Mouse (Mus musculus) megakaryocyte progenitor cell, adult 5-6 weeks (primary cell): Measurements from ENCODE around the gene Jmy. TPM values are rescaled to one million over a fixed set of nuclear protein-coding genes. Genes with fewer than 3 reads are reported as not detected.

ENCODE experiments used
- ATAC-seq: replicated peaks from 2 replicates; pipeline ENCODE4 v1.8.0; 2016; ENCODE audit warnings: mild to moderate bottlenecking, moderate TSS enrichment, inconsistent platforms; ENCODE audit not compliant: poor library complexity
- total RNA-seq, 2 experiments: library from RNA; stranded (forward) in 1 of 2; stranded (reverse) in 1 of 2; fragments of 157-497, 149-512 nt in 1 of 2; fragments of 200-1000 nt in 1 of 2; gene quantifications; 2 replicates each; pipeline versions ENCODE4 v1.2.3 to v1.2.4; 2015 to 2017

Jmy gene
- total RNA-seq, 2 experiments from 2014 or later, result 6.1 to 13.6 TPM

GRCm38 (mm10) chr13:93468355-93468754 lies 31.3 kb downstream of the Jmy start:
- no peak for ATAC-seq

DNA sequence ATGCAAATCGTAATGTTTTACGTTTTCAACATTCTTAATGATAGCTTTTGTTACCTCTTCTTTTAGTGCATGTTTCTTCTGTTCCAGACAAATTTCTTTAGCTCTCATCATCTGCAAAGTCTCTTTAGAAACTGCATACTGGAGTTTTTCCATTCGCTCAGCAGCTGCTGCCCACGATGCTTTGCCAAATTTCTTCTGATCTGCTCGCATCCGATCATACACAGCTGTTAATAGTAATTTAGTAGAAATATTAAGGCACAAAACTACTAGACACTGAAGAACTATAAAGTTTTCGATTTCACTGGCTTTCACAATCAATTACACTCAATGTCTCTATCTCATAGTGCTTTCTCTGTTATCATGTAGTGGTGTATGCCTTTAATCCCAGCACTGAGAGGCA lies 40.0 kb downstream of the Jmy start:
- ATAC-seq, result no peak

GRCm38 (mm10) chr13:93458616-93459015 lies 41.0 kb downstream of the Jmy start:
- no peak for ATAC-seq

- ATAC-seq, result no peak
Measured at GRCm38 (mm10) chr13:93453275-93453674, 46.3 kb downstream of the Jmy start.

- no peak for ATAC-seq
Measured at GRCm38 (mm10) chr13:93440167-93440566, 59.4 kb downstream of the Jmy start.

GRCm38 (mm10) chr13:93429205-93429604 lies 70.4 kb downstream of the Jmy start:
- ATAC-seq, result no peak

DNA sequence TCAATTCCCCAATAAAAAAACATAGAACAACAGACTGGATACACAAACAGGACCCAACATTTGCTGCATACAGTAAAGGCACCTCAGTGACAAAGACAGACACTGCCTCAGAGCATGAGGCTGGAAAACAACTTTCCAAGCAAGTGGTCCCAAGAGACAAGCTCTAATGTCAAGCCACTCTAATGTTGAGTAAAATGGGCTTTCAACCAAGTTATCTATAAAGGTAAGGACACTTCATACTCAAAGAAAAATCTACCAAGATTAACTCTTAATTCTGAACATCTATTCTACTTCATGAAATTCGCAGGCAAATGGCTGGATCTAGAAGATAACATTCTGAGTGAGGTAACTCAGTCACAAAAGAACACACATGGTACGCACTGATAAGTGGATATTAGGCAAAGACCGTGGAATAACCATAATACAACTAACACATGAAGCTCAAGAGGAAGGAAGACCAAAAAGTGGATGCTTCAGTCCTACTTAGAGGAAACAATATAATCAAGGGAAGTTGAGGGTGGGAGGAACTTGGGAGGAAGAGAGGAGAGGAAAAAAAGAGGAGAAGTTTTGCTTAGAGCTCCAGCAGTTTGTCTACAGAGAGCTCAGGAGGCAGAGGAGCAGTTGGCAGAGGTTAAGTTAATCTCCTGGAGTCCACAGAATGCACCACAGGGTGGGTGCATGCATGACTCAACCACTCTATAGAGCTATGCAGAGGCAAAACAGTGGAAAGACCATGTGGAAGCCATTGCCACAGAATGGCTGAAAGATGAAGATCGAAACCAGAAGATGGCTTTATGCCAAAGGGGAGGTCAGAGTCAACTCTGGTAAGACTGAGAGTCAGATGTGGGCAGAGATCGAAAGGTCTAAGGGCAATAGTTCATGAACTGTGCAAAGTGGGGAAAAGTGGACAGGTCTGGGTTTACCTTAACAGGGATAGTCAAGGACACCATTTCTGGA lies 71.4 kb downstream of the Jmy start:
- peak; percentile 82 for ATAC-seq

- ATAC-seq, result no peak
Measured at GRCm38 (mm10) chr13:93423224-93423623, 76.4 kb downstream of the Jmy start.

DNA sequence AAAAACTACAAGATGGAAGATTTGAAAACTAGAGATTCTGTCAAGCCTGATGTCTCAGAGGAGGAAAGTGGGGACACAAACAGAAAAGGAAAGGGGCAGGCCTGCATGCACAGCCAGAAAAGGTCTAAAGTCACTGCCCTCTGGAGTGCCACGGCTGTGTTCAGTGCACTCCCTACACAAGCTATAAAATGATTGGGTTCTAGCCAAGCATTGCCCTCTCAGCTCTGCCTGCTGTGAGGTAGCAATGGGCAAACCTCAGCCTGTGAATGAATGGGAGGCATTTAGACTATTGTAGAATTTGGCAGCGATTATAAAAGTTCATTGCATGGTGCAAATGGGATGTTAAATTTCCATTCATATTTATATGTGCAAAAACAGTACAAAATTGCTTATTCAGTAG lies 79.8 kb downstream of the Jmy start:
- no peak for ATAC-seq

DNA sequence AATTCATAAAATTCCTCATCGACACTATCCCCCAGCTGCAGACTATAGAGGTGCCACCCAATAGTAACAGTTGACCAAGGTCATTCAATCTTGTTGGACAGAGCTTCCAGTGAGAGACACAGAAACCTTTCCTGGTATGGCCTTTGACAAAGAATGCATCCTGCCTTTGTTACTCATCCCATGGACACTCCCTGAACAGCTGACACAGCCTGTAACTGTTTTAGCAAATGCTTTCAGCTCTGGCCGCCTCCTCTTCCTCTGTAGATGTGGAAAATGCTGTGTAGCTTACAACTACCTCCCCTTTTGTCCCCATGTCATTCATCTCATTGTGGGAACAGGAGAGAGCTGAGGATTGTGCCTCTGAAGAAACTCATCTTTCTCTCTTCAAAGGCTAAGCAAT lies 81.3 kb downstream of the Jmy start:
- ATAC-seq, result no peak

DNA sequence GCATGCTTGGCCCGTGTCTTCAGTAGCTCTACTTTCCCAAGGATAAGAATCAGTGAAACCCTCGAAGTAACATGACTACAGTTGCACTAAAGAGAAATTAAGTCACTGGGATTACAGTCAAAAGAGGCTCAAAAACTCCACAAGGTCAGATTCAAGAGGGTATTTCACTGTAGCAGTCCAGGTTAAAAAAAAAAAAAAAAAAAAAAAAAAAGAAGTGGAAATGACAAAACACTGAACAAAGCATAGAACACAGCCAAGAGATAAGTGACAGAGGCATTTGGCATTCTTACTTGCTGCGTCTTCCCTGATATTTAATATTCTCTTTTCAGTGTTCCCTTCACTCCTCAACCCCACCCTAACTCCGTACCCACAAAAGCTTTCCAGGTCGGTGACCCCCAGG lies 84.6 kb downstream of the Jmy start:
- no peak for ATAC-seq

DNA sequence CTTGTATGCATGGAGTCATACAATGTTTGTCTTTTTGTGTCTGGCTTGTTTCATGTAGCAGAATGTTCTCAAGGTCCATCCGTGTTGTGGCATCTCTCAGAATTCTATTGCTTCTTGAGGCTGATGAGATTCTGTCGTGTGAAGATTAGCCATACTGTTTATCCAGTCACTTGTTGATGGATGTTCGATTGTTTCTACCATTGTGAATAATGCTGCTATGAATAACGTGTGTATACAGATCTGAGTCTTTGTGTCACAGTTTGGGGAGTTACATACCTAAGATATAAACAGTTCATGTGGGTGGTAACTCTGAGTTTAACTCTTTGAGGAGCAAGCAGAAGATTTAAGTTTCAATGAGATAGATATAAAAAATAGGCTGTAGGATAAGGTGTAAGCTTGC lies 89.3 kb downstream of the Jmy start:
- ATAC-seq, result no peak

DNA sequence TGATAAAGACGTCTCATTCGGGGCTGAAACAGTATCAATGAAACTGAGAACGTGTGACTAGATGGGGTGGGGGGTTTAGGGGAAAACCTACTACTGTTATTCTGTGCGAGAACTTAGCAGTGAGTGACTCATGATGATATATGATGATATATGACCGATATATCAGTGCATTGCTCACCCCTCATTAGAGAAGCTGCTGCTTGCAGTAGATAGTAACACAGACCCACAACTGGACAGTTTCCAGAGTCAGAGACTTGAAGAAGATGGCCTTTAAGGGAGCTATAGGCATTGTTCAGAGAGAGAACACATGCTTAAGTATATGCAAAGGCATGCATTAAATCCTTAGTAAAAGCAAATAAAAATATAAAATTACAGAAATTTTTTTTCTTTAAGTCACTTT lies 92.8 kb downstream of the Jmy start:
- ATAC-seq, result peak; percentile 83

DNA sequence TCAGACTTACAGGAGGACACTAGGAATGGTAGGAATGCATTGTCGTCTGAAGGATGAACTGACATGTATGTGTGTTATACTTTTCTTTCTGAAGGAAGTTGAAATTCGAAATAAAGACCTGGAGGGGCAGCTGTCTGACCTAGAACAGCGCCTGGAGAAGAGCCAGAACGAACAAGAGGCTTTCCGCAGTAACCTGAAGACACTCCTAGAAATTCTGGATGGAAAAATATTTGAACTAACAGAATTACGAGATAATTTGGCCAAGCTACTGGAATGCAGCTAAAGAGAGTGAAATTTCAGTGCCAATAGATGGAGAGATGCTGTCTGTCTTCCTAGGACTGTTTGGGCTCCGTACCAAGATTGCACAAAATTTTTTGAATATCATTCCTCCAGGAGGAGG lies 97.7 kb downstream of the Jmy start:
- no peak for ATAC-seq

DNA sequence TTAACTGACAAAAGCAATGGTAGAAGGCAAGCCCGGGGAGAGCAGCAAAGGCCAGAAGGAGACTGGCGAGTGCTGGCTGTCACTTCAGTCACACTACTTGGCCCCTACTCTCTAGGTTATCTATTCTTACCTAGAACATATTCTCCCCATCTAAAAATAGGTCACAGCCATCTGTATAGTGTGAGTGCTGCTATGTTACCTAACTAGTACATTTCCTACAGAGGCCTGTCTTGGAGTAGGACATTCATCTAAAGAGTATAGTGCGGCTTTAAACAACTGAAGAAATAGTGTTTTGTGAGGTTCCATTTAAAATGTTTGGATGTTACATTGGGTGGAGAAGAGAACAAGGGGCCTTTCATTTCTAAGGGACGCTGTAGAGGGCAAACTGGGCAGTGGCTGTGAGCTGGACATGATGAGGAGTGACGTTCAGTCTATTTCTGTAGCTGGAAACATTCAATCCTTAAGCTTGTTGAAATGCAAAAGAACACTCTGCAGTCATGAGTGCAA lies 99.8 kb downstream of the Jmy start:
- no peak for ATAC-seq

GRCm38 (mm10) chr13:93389242-93389625 lies 110.4 kb downstream of the Jmy start:
- no peak for ATAC-seq

- ATAC-seq, result peak; percentile 97
Measured at GRCm38 (mm10) chr13:93388594-93389241, 110.9 kb downstream of the Jmy start.

DNA sequence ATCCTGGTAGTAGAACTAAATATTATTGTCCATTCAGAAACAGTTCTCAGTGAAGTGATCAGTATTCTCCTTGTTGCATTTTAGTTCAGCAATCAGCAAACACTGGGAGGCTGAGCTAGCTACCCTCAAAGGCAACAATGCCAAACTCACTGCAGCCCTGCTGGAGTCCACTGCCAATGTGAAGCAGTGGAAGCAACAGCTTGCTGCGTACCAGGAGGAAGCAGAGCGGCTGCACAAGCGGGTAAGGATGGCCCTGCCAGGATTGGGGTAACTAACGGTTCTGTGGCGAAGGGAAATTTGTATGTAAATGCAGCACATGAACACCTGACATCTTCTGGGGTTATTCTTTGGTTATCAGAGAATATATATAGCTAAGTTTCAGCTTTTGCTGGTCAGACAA lies 112.2 kb downstream of the Jmy start:
- ATAC-seq, result no peak

DNA sequence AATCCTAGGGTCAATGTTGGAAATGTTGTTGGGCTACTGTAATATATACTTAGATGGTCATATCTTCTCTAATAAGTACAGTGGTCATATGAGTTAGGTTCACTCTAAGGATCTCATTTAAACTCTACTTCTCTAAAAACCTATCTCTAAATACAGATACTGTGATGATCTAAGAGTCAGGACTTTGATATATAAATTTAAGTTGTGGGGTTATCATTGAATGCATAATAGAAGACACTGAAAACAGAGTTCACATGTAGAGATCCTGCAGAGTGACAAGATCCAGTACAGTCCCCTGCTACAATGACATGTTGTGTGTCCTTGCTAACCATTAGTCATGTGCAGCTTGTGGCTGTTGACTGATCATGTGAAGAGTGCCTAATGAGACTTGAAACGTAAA lies 114.5 kb downstream of the Jmy start:
- ATAC-seq, result no peak

DNA sequence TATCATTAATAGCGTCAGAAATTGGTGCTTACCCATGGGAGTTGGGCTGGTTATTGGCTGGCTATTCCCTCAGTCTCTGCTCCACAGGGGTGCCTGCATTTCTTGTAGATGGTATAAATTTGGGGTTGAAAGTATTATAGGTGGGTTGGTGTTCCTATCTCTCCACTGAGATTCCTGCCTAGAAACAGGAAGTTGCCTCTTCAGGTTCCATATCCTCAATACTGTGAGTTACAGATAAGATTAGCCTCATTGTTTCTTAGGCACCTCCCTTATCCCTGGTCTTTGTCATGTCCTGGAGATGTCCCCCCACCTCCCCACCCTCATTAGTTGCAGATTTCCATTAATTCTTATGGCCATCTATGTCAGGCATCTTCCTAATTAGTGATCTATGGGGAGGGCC lies 115.1 kb downstream of the Jmy start:
- no peak for ATAC-seq

- no peak for ATAC-seq
Measured at GRCm38 (mm10) chr13:93383620-93384019, 116.0 kb downstream of the Jmy start.

GRCm38 (mm10) chr13:93383092-93383491 lies 116.5 kb downstream of the Jmy start:
- no peak for ATAC-seq
